Mouse (Mus musculus): Measurements from ENCODE around the gene Csnk2a2.

DNA sequence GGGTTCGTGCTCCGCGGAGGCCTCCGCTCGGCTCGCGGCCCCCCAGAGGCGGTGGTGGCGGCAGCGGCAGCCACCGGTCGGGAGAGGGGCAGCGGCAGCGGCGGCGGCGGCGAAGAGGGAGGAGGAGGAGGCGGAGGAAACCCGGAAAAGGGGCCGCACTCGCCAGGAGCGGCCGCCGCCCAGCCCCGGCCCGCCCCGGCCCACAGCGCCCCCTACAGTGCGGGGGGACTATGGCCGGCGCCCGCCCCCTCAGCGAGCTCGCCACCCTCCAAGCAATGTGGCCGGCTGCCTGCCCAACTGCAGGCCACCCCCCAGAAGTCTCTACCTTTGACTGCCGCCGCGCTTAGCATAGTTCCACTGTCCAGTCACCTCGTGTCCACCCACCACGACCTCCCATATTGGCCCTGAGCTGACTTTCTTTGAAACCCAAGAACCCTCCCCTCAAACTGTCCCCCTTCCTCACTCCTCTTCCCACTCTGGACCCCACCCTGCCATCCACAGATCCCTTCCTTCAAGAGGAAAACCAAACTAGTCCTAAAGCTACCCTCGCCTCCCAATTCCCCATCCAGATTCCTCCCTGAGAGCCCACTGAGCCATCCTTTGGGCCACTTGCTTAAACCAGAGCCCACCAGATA is 1.0 kb downstream of the Csnk2a2 start:
- TF ChIP-seq CTCF (IDR thresholded peaks at IDR 0.05; ENCODE audit: control insufficient read depth, insufficient read depth, low read length) = peak; percentile 48; the same call in 1 of the 2 replicates
- no peak; the same call in 1 of the 2 replicates for TF ChIP-seq POLR2A (IDR thresholded peaks at IDR 0.05; ENCODE audit: borderline replicate concordance, control insufficient read depth, low read depth, low read length)
